Mouse (Mus musculus) embryo, embryonic 11.5 days (tissue): ENCODE results near the gene Rasgrp3.
"Not testable (repeated sequence)": the region's sequence is repeated elsewhere in the genome, so short reads cannot be mapped to it uniquely, and the experiment has no call there.

Source experiments
- DNase-seq: peaks from one replicate; pipeline ENCODE4 v3.0.0-alpha.2; 2012; ENCODE audit warnings: low read depth, low spot score

Rasgrp3 gene

GRCm38 (mm10) chr17:75435599-75435998, at the start of gene Rasgrp3:
Gene Rasgrp3, plus strand, starts transcription at chr17:75435896.
- DNase-seq: no peak

DNA sequence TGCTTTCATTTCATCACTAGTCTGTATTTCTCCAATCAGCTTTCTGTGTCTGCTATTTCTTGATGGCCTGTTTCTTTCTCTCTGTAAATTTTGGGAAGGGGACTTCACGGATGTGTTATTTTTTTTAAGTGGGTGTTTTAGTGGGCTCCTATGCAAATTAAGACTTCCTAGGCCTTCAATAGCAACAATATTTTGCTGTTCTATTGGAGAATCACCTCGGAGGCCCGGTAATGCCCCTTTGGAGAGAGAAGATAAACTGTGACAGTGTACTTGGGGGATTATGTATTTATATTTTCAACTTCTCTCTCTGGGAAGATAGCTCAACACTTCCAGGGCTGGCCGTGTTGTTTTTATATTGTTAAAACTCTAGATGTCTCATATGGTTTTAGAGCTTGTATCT, 47.3 kb upstream of the Rasgrp3 start:
- no peak for DNase-seq

- no peak for DNase-seq
Observed at GRCm38 (mm10) chr17:75390142-75390541, 45.6 kb upstream of the Rasgrp3 start.

DNA sequence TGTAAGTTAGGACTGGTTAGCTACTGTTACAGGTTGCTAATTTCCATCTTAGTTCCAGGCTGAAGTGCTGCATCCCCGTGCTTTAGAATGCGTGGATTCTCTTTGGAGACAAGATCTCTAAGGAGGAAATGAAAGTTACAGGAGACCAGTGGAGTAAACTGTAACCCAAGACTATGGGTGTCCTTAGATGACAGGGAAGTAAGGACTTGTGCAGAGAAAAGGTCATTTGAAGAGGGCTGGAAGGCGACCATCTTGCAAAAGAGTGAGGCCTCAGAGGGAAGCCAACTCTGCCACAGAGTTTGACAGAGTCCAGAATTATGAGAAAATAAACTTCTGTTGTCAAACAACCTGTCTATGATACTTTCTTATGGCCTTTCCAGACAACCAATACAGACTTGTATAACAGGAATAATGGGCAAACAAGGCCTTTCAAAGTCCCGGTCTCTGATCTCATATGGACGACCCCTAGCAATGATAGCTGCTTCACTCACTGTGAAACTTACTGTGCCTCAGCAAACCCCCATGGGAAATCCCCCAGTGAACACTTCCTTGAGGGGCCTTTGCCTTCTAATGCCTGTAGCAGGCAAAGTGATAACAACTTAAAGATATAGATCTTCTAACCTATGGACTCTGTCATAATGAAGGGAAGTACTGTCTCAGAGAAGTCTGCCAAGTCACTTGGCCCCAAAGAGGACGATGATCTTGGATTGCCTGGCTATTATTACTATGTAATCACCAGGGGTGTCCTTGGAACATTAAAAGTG, 44.1 kb upstream of the Rasgrp3 start:
- no peak for DNase-seq

GRCm38 (mm10) chr17:75406405-75406804, 29.3 kb upstream of the Rasgrp3 start:
- DNase-seq: no peak

GRCm38 (mm10) chr17:75416861-75417260, 18.8 kb upstream of the Rasgrp3 start:
- DNase-seq: no peak

DNA sequence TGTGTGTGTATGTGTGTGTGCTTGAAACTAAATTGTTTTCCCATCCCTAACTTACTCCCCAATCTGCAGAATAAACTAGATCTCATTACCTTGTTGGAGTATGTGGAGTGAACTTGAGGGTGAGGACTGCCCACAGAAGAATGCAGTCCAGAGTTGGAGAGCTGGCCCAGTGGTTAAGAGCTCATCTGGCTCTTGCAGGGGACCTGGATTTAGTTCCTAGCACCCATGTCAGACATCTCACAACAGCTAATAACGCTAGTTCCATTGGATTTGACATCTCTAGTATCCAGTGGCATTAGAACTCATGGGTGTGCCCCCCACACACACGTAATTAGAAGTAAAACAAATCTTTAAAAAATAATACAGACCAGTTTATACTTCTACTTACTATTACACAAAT, 1.5 kb upstream of the Rasgrp3 start:
- DNase-seq: no peak

DNA sequence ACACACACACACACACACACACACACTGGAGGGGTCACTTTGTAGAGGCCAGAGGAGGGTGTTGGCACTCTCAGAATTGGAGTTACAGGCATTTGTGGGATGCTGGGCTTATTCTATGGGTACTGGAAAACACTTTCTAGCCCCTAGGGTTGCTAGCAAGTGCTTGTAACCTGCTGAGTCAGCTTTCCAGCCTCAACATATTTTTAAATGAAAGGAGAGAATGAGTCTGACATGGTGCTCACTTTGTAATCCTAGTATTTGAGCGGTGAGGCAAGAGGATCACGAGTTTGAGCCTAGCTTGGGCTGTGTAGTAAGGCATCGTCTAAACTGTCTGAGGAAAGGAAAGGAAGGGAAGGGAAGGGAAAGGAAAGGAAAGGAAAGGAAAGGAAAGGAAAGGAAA, 825 bp upstream of the Rasgrp3 start:
- DNase-seq: no peak

GRCm38 (mm10) chr17:75436095-75436494, 399 bp downstream of the Rasgrp3 start:
- DNase-seq: no peak

DNA sequence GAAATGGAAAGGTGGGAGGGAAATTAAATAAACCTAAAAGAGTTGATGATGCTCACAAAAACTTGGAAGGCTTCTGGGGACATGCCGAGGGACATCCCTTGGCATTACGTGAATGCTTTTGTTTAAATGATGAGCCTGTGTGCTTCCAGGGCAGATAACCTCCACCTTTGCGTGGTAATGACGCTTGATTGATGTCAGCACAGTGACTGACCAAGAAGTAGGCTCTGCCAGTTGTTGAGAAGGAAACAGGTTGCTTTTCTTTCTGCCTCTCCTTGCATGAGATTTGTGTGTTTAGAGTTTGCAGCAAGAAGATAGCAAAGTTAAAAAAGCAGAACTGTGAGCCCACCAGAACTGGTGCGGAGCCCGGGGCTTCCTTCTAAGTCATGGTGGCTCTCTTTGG, 1.1 kb downstream of the Rasgrp3 start:
- DNase-seq: no peak

DNA sequence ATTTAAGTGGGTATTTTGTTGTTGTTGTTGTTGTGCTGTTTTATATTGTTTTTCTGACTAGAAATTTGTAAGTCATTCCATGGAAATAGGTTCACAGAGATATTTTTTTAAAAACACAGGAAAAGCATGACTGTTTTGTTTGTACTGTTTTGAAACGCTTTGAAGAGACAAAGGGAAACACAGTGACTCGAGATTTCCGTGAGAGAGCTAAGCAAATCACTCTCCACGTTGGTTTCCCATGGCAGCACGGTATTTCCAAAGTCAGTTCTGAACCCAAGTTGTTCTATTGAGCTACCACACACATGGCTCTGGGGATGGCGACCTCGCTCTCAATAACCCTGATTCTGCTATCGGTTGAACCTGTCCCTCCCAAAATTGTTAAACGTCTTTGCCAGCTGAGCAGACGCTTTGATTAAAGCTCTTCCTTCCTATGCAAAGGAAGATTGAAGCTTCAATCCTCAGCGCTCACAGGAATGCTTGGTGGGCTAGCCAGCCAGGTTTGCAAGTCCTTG, 1.6 kb downstream of the Rasgrp3 start:
- DNase-seq: no peak

DNA sequence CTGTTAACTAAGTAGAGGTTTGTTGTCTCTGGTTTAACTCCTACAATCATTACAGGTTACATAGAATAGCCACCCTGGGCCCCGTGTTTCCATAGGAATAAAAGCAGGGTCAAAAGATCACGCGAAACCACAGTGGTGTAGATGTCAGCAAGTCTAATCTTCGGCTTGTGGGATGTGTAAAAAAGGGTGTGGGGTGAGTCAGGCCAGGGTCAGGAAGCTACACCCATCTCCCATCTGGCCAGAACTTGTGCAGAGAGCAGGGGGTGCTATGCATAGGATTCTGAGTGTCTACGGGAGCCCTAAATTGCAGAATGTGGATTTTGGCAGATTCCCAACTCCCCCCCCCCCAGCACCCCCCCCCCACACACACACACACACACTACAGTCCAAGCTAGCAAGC, 2.5 kb downstream of the Rasgrp3 start:
- no peak for DNase-seq

DNA sequence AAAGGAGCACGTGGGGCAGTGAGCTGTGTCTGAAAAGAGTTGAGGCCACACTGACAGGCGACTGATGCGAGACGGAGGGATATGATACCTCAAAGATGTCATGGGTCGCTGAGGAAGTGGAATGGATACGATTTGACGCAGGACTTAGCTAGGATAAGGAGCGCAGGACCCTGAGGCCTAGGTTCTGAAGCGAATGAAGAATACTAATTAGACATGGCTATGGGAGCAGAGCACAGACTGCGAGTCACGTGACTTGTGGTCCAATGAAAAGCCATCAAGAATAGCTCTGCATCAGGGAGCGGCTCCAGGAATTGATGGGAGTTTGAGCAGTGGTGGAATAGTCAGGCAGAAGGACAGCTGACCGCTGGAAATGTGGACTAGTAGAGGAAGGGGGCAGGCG, 3.4 kb downstream of the Rasgrp3 start:
- no peak for DNase-seq

DNA sequence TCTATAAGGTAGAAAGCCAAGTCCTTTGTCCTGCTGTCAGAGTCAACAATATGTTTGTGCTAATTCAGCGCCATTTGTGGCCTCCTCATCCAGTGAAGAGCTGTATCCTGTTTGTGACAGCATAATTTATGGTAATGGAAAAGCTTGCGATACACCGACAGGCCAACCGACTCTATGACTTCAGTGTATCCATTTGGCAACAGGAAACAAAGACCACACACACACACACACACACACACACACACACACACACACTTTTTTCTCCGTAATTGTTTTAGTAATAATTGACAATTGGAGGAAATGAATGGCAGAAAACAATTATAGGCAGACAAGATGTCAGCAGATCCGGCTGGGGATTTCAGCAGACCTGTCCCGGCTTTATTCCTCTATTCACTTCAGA, 4.9 kb downstream of the Rasgrp3 start:
- DNase-seq: no peak

- DNase-seq: no peak
Observed at GRCm38 (mm10) chr17:75441260-75441830, 5.6 kb downstream of the Rasgrp3 start.

GRCm38 (mm10) chr17:75442352-75442751, 6.7 kb downstream of the Rasgrp3 start:
- DNase-seq: no peak

DNA sequence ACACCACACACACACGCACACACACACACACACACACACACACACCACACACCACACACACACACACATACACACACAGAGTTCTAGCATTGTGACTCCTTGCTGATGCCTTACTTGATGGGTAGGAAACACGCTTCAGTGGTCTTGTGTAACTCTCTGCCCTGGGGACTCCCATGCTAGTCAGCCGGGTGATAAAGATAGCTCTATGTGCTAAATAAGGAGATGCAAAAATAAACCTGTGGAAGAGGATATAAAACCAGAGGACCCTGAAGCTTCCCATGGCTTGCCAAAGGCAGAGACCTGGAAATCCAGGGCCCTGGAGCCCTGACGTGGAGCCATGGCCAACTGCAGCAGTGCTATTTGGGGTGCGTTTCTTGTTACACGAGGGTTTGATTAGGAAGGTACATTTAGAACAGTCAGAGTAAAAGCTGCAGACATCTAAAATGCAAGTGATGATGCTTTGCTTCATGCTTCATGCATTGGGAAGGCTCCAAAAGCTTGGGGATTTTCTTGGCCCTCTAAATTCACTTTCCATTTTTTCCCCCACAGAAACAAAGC, 7.4 kb downstream of the Rasgrp3 start:
- DNase-seq: no peak

DNA sequence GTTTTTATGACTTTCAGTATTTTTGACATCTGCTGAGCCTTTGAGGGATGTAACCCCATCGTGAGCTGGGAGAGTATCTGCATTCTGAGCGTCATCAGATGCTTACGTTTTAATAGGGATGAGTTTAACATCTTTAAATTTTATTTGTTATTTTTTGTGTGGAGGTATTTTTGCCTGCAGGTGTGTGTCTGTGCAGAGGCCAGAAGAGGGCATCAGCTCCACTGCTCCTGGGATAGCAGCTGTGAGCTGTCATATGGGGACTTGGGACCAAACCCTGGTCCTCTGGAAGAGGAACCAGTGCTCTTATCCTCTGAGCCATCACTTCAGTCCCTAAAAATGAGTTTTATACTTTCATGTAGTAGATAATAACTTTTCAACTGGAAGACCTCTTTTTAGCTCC, 12.6 kb downstream of the Rasgrp3 start:
- no peak for DNase-seq

DNA sequence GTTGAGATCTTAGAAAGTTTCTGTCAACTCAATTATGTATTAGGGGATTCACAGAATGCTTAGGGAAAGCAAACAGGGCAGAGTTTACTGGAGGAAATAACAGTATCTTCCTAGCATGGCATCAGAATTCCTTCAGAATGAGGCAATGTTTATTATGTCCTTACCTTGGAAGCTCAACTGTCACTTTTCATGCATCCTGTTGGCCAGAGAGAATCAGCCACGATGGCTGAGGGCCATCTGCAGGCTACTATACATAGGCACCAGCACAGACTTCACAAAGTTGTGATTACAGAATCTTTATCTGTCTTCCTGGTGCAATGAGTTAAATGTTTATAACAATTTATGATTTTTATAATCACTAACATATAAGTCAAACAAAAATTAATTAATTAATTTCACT, 13.3 kb downstream of the Rasgrp3 start:
- DNase-seq: no peak

DNA sequence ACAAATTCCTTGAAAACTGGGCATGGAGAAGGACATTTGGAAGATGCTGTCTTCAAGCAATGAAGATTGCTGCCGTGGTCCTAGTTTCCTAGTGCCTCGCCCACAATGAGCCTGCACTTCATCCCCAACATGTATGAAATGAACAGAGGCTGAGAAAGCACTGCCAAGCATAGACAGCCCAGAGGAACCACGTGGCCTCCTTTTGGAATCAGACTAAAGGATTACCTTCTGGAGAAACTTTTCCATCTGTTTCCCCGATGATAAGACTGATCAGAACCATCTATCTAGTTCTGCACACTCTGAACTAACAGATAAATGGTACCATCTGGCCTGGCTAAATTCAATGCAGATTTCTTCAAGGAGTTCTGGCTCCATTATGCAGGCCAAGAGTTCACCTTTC, 16.6 kb downstream of the Rasgrp3 start:
- no peak for DNase-seq

DNA sequence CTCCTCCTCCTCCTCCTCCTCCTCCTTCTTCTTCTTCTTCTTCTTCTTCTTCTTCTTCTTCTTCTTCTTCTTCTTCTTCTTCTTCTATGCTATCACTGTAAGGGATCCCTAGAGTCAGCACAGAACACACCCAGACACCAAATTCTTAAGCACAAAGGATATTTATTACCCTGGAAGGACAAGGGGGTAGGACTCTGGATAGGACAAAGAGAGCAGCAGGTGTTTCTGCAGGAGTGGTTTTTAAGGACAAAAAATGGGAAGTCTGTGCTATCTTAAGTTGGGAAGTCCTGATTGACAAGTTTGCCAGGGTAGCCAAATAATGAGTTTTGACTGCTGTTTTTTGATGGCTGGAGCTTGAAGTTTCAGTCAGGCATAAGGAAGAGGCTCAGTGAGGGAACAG, 17.9 kb downstream of the Rasgrp3 start:
- no peak for DNase-seq

DNA sequence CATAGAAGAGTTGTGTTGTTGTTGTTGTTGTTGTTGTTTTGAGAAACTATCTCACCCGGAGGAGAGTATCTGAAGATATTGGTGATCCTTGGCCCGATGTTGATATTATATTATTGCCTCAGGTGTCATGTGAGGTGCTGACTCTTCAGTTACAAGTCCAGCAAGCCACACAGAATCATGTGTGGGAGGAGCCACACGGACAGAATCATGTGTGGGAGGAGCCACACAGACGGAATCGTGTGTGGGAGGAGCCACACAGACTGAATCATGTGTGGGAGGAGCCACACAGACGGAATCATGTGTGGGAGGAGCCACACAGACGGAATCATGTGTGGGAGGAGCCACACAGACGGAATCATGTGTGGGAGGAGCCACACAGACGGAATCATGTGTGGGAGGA, 20.4 kb downstream of the Rasgrp3 start:
- DNase-seq: not testable (repeated sequence)

DNA sequence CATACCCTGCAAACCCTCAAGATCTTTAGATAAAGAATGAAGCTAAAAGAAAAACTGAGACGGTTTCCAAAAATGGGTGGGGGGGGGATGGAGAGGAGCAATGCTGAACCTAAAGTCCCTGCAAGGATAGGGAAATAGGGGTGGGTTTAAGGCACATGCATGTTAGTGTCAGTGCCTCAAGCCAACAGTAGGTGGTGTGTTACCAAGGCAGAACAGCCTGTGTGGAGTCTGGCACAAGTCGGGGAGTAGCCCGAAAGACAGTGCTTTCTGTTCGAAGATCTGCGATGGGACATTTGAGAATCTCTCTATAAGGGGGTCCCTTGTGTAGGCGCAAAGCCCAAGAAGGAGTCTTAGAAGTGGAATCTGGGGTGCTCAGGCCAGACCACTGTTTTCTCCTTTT, 24.9 kb downstream of the Rasgrp3 start:
- no peak for DNase-seq
